Mouse (Mus musculus) megakaryocyte, embryonic 14.5 days (primary cell): ENCODE results near the gene Slc7a5.

Experiments used
- FLI1 ChIP-seq: IDR thresholded peaks from 2 replicates; pipeline ENCODE4 v1.6.1; 2012; ENCODE audit warnings: low read length, inconsistent platforms, mixed read lengths
- GATA1 ChIP-seq: IDR thresholded peaks from 3 replicates; pipeline ENCODE4 v1.6.1; 2012; ENCODE audit warnings: mixed read lengths, low read length, inconsistent platforms, borderline replicate concordance

- TF ChIP-seq FLI1, result no peak
- no peak for TF ChIP-seq GATA1
Measured at GRCm38 (mm10) chr8:121952800-121953199, 45.3 kb upstream of the Slc7a5 start.
